Mouse (Mus musculus) testis, adult 2 months (tissue): ENCODE data around the gene Zap70.

Source experiments
- CTCF ChIP-seq: fragments of 200-500 bp; IDR thresholded peaks from 2 replicates; pipeline ENCODE4 v1.5.1; 2012; ENCODE audit warnings: low read depth, mild to moderate bottlenecking, inconsistent platforms, low read length, moderate library complexity; ENCODE audit not compliant: control insufficient read depth, insufficient read depth, insufficient replicate concordance
- POLR2A ChIP-seq: fragments of 200-500 bp; IDR thresholded peaks from 2 replicates; pipeline ENCODE4 v1.6.1; 2012; ENCODE audit warnings: low read depth, mild to moderate bottlenecking, inconsistent platforms, low read length, moderate library complexity; ENCODE audit not compliant: control insufficient read depth

DNA sequence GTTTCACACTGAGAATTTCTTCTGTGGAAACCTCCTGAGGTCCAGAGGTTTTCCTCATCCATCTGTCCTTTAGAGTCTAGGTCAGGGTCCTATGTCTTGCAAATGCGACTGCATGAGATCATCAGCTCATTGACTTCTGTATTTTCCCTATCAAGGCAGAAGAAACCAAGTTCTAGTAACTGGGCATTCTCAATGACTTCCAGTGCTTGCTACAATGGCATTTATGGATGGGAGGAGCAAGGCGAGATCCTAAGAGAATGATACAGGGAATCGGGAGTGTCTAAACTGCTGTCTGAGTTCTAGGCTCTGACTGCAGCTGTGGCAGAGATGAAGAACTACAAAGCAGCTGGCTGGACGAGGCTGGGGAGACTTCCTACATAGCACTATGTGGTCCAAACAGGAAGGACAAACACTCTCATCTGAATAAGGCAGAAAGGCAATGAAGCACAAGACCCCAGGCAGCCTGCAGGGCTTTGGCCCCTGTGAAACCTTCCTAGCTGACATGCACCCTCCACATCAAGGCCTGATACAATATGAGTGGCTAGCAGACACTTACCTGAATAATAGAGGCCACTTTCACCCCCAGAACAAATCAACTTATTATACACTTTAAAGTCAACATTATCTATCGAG is 52.8 kb downstream of the Zap70 start:
- TF ChIP-seq CTCF (no peak), POLR2A (no peak)
